Mouse (Mus musculus): ENCODE results near the gene Dhx29. TPM values are rescaled to one million over a fixed set of nuclear protein-coding genes. Genes with fewer than 3 reads are reported as not detected.
"Not testable (repeated sequence)": the region's sequence is repeated elsewhere in the genome, so short reads cannot be mapped to it uniquely, and the experiment has no call there.

The Dhx29 gene
- polyA plus RNA-seq, 1 experiment = 0.17 TPM

- no peak overlapping the region for H3K4me3 ChIP-seq (replicated peaks)
Measured at GRCm38 (mm10) chr13:112994191-112994590, 66.9 kb downstream of the Dhx29 start.

GRCm38 (mm10) chr13:112996407-112996806 is 69.2 kb downstream of the Dhx29 start:
- no peak for TF ChIP-seq TAL1 (IDR thresholded peaks at IDR 0.05; ENCODE audit: low read length)
- no peak for TF ChIP-seq GATA1 (IDR thresholded peaks at IDR 0.05; ENCODE audit: low read length)
- Histone ChIP-seq H3K4me1 (ENCODE audit: control insufficient read depth) (peaks cover 9% of the 10 kb centered on the region), H3K36me3 (ENCODE audit: control insufficient read depth) (no peaks in the 10 kb centered on the region), H3K27me3 (ENCODE audit: control insufficient read depth) (peaks cover 89% of the 10 kb centered on the region), H3K4me3 (replicated peaks) (no peak overlapping the region), H3K9me3 (ENCODE audit: control insufficient read depth, low read length) (peaks cover 7% of the 10 kb centered on the region; the same call in 1 of the 2 replicates)

More at GRCm38 (mm10) chr13:112994191-112994590, 66.9 kb downstream of the Dhx29 start:
- Histone ChIP-seq H3K27me3 (ENCODE audit: control insufficient read depth) (peaks cover 96% of the 10 kb centered on the region), H3K9me3 (ENCODE audit: control insufficient read depth, low read length) (peaks cover 7% of the 10 kb centered on the region; the same call in 1 of the 2 replicates), H3K4me1 (ENCODE audit: control insufficient read depth) (peaks cover 9% of the 10 kb centered on the region), H3K36me3 (ENCODE audit: control insufficient read depth) (no peaks in the 10 kb centered on the region)
- TF ChIP-seq TAL1 (IDR thresholded peaks at IDR 0.05; ENCODE audit: low read length) = no peak
- TF ChIP-seq GATA1 (IDR thresholded peaks at IDR 0.05; ENCODE audit: low read length) = no peak

GRCm38 (mm10) chr13:112997369-112997768 is 70.1 kb downstream of the Dhx29 start:
- TF ChIP-seq TAL1 (IDR thresholded peaks at IDR 0.05; ENCODE audit: low read length) (no peak), GATA1 (IDR thresholded peaks at IDR 0.05; ENCODE audit: low read length) (no peak)
- Histone ChIP-seq H3K9me3 (ENCODE audit: control insufficient read depth, low read length) (peaks cover 7% of the 10 kb centered on the region; the same call in 1 of the 2 replicates), H3K36me3 (ENCODE audit: control insufficient read depth) (no peaks in the 10 kb centered on the region), H3K4me3 (replicated peaks) (no peak overlapping the region), H3K27me3 (ENCODE audit: control insufficient read depth) (peaks cover 83% of the 10 kb centered on the region), H3K4me1 (ENCODE audit: control insufficient read depth) (peaks cover 9% of the 10 kb centered on the region)

- Histone ChIP-seq H3K9me3 (ENCODE audit: control insufficient read depth, low read length) (peaks cover 6% of the 10 kb centered on the region; the same call in 1 of the 2 replicates), H3K36me3 (ENCODE audit: control insufficient read depth) (no peaks in the 10 kb centered on the region), H3K27me3 (ENCODE audit: control insufficient read depth) (peaks cover 70% of the 10 kb centered on the region), H3K4me3 (replicated peaks) (no peak overlapping the region), H3K4me1 (ENCODE audit: control insufficient read depth) (peaks cover 6% of the 10 kb centered on the region)
- TF ChIP-seq GATA1 (IDR thresholded peaks at IDR 0.05; ENCODE audit: low read length) (no peak), TAL1 (IDR thresholded peaks at IDR 0.05; ENCODE audit: low read length) (no peak)
Measured at GRCm38 (mm10) chr13:112998427-112999201, 71.4 kb downstream of the Dhx29 start.

GRCm38 (mm10) chr13:113000090-113000489 is 72.8 kb downstream of the Dhx29 start:
- Histone ChIP-seq H3K4me3 (replicated peaks) (no peak overlapping the region), H3K36me3 (ENCODE audit: control insufficient read depth) (no peaks in the 10 kb centered on the region), H3K9me3 (ENCODE audit: control insufficient read depth, low read length) (no peaks in the 10 kb centered on the region), H3K4me1 (ENCODE audit: control insufficient read depth) (no peaks in the 10 kb centered on the region), H3K27me3 (ENCODE audit: control insufficient read depth) (peaks cover 56% of the 10 kb centered on the region)
- TF ChIP-seq GATA1 (IDR thresholded peaks at IDR 0.05; ENCODE audit: low read length) (no peak), TAL1 (IDR thresholded peaks at IDR 0.05; ENCODE audit: low read length) (no peak)

- no peaks in the 10 kb centered on the region for H3K9me3 ChIP-seq (ENCODE audit: control insufficient read depth, low read length)
- no peaks in the 10 kb centered on the region for H3K36me3 ChIP-seq (ENCODE audit: control insufficient read depth)
- H3K4me3 ChIP-seq (replicated peaks) = no peak overlapping the region
- H3K27me3 ChIP-seq (ENCODE audit: control insufficient read depth) = peaks cover 50% of the 10 kb centered on the region
- no peak for TF ChIP-seq GATA1 (IDR thresholded peaks at IDR 0.05; ENCODE audit: low read length)
- TF ChIP-seq TAL1 (IDR thresholded peaks at IDR 0.05; ENCODE audit: low read length) = no peak
- no peaks in the 10 kb centered on the region for H3K4me1 ChIP-seq (ENCODE audit: control insufficient read depth)
Measured at GRCm38 (mm10) chr13:113000576-113001318, 73.5 kb downstream of the Dhx29 start.

- Histone ChIP-seq H3K9me3 (ENCODE audit: control insufficient read depth, low read length) (no peaks in the 10 kb centered on the region), H3K4me3 (replicated peaks) (no peak overlapping the region), H3K27me3 (ENCODE audit: control insufficient read depth) (peaks cover 3% of the 10 kb centered on the region), H3K4me1 (ENCODE audit: control insufficient read depth) (peaks cover 3% of the 10 kb centered on the region), H3K36me3 (ENCODE audit: control insufficient read depth) (no peaks in the 10 kb centered on the region)
- TF ChIP-seq TAL1 (IDR thresholded peaks at IDR 0.05; ENCODE audit: low read length) (no peak), GATA1 (IDR thresholded peaks at IDR 0.05; ENCODE audit: low read length) (no peak)
Measured at GRCm38 (mm10) chr13:113012683-113013082, 85.4 kb downstream of the Dhx29 start.

- H3K4me1 ChIP-seq (ENCODE audit: control insufficient read depth); H3K9me3 ChIP-seq (ENCODE audit: control insufficient read depth, low read length); H3K36me3 ChIP-seq (ENCODE audit: control insufficient read depth); H3K27me3 ChIP-seq (ENCODE audit: control insufficient read depth): not testable (repeated sequence)
- H3K4me3 ChIP-seq (replicated peaks) = peak overlapping the region; percentile 52
Measured at GRCm38 (mm10) chr13:113013174-113013953, 86.1 kb downstream of the Dhx29 start.

Other genes with a start within 250 kb of the Dhx29 start
- gene Plpp1, start 126.7 kb upstream of the Dhx29 start, polyA plus RNA-seq (2012) = 5.1 and 5.2 TPM in 2 replicates
- 0.34 TPM in 2 replicates for gene Mtrex, start 56 bp upstream of the Dhx29 start, polyA plus RNA-seq (2012)
- gene Ccno, start 60.3 kb downstream of the Dhx29 start, polyA plus RNA-seq (2012) = not detected in 2 replicates
- not detected in 2 replicates for gene Mcidas, start 66.4 kb downstream of the Dhx29 start, polyA plus RNA-seq (2012)
- not detected in 2 replicates for gene Cdc20b, start 107.7 kb downstream of the Dhx29 start, polyA plus RNA-seq (2012)
- not detected in 2 replicates for gene Gpx8, start 119.0 kb downstream of the Dhx29 start, polyA plus RNA-seq (2012)
- not detected in 2 replicates for gene Gzma, start 173.5 kb downstream of the Dhx29 start, polyA plus RNA-seq (2012)